Mouse (Mus musculus) liver, embryonic 16.5 days (tissue): Measurements from ENCODE around the gene Rgs13. TPM values are rescaled to one million over a fixed set of nuclear protein-coding genes. Genes with fewer than 3 reads are reported as not detected.

Experiments
- ATAC-seq: fragments of 200-750 bp; cut with Nextera tagmentation; 2 replicates; pipeline ENCODE4 v1.8.0; 2017; ENCODE audit warnings: low read depth, mild to moderate bottlenecking, moderate number of reproducible peaks, moderate library complexity
- H3K27ac ChIP-seq: fragments of 300-500 bp; sonication (generic); 2 replicates; pipeline ENCODE4 v1.5.1; 2014; ENCODE audit warnings: mild to moderate bottlenecking, low read length
- H3K27me3 ChIP-seq: fragments of 300-500 bp; sonication (generic); 2 replicates; pipeline ENCODE4 v1.6.1; 2014; ENCODE audit warnings: low read depth, low read length, mixed read lengths; ENCODE audit not compliant: control insufficient read depth, insufficient read depth
- H3K36me3 ChIP-seq: fragments of 300-500 bp; sonication (generic); 2 replicates; pipeline ENCODE4 v1.6.1; 2014; ENCODE audit warnings: mild to moderate bottlenecking; ENCODE audit not compliant: control insufficient read depth, insufficient read depth
- H3K4me1 ChIP-seq: fragments of 300-500 bp; sonication (generic); 2 replicates; pipeline ENCODE4 v1.6.1; 2014; ENCODE audit warnings: low read depth, low read length, mixed read lengths; ENCODE audit not compliant: control insufficient read depth
- H3K4me2 ChIP-seq: fragments of 300-500 bp; sonication (generic); 2 replicates; pipeline ENCODE4 v1.6.1; 2014; ENCODE audit warnings: low read depth, low read length, mixed read lengths
- H3K4me3 ChIP-seq: fragments of 300-500 bp; sonication (generic); 2 replicates; pipeline ENCODE4 v1.5.1; 2014; ENCODE audit warnings: low read depth, mild to moderate bottlenecking, low read length
- H3K9ac ChIP-seq: fragments of 300-500 bp; sonication (generic); 2 replicates; pipeline ENCODE4 v1.6.1; 2014; ENCODE audit warnings: low read depth, low read length
- H3K9me3 ChIP-seq: fragments of 300-500 bp; sonication (generic); replicated peaks from 2 replicates; pipeline ENCODE4 v1.6.1; 2016; ENCODE audit warnings: low read length; ENCODE audit not compliant: control insufficient read depth
- WGBS: fragments of 180-500 bp; shearing (Covaris S2); extraction: QIAGEN DNeasy Blood & Tissue Kit; methylation state at CpG from one replicate; pipeline ENCODE4 v1.1.7; 2014; ENCODE audit not compliant: insufficient replicate concordance; 5-methylcytosine and 5-hydroxymethylcytosine counted together
- polyA plus RNA-seq: library from polyadenylated mRNA; unstranded; fragments of >200 nt; fragmentation: Nextera tagmentation; extraction: Ambion mirVana; gene quantifications from 2 replicates; pipeline ENCODE4 v1.2.1, GENCODE M21; 2015

Gene Rgs13
- polyA plus RNA-seq, 1 experiment from 2014 or later, result not detected

- Histone ChIP-seq H3K4me2 (no peak overlapping the region), H3K9me3 (no peaks in the 10 kb centered on the region), H3K36me3 (no peaks in the 10 kb centered on the region), H3K27ac (no peak overlapping the region), H3K27me3 (no peaks in the 10 kb centered on the region), H3K9ac (no peak overlapping the region), H3K4me1 (no peaks in the 10 kb centered on the region), H3K4me3 (no peak overlapping the region)
- ATAC-seq, result no peak
- WGBS, result 30% methylated on average over 7 of the region's 7 CpGs
Observed at GRCm38 (mm10) chr1:144186655-144187396, 9.7 kb upstream of the Rgs13 start.

GRCm38 (mm10) chr1:144184955-144185715 lies 8.0 kb upstream of the Rgs13 start:
- ATAC-seq, result no peak
- Histone ChIP-seq H3K36me3 (no peaks in the 10 kb centered on the region), H3K4me3 (no peak overlapping the region), H3K27ac (no peak overlapping the region), H3K27me3 (no peaks in the 10 kb centered on the region), H3K9me3 (no peaks in the 10 kb centered on the region), H3K4me2 (no peak overlapping the region), H3K4me1 (no peaks in the 10 kb centered on the region), H3K9ac (no peak overlapping the region)
- WGBS, result 21% methylated on average over 4 of the region's 4 CpGs

GRCm38 (mm10) chr1:144183622-144184021 lies 6.5 kb upstream of the Rgs13 start:
- Histone ChIP-seq H3K9me3 (no peaks in the 10 kb centered on the region), H3K27ac (no peak overlapping the region), H3K4me2 (no peak overlapping the region), H3K27me3 (no peaks in the 10 kb centered on the region), H3K4me1 (no peaks in the 10 kb centered on the region), H3K9ac (no peak overlapping the region), H3K36me3 (no peaks in the 10 kb centered on the region), H3K4me3 (no peak overlapping the region)
- ATAC-seq, result no peak

GRCm38 (mm10) chr1:144179559-144179958 lies 2.4 kb upstream of the Rgs13 start:
- H3K9me3 ChIP-seq, result no peaks in the 10 kb centered on the region
- H3K27me3 ChIP-seq, result no peaks in the 10 kb centered on the region
- ATAC-seq, result no peak
- H3K27ac ChIP-seq, result no peak overlapping the region
- 63% methylated on average over 4 of the region's 4 CpGs for WGBS
- no peaks in the 10 kb centered on the region for H3K36me3 ChIP-seq
- no peak overlapping the region for H3K9ac ChIP-seq
- no peak overlapping the region for H3K4me2 ChIP-seq
- H3K4me3 ChIP-seq, result no peak overlapping the region
- H3K4me1 ChIP-seq, result no peaks in the 10 kb centered on the region

GRCm38 (mm10) chr1:144178281-144178957 lies 1.2 kb upstream of the Rgs13 start:
- ATAC-seq, result no peak
- no peak overlapping the region for H3K4me3 ChIP-seq
- no peak overlapping the region for H3K27ac ChIP-seq
- no peaks in the 10 kb centered on the region for H3K9me3 ChIP-seq
- 50% methylated on average over 9 of the region's 9 CpGs for WGBS
- no peaks in the 10 kb centered on the region for H3K36me3 ChIP-seq
- no peak overlapping the region for H3K4me2 ChIP-seq
- no peak overlapping the region for H3K9ac ChIP-seq
- H3K27me3 ChIP-seq, result no peaks in the 10 kb centered on the region
- no peaks in the 10 kb centered on the region for H3K4me1 ChIP-seq

- no peaks in the 10 kb centered on the region for H3K4me1 ChIP-seq
- no peak overlapping the region for H3K9ac ChIP-seq
- no peaks in the 10 kb centered on the region for H3K27me3 ChIP-seq
- H3K9me3 ChIP-seq, result no peaks in the 10 kb centered on the region
- H3K4me2 ChIP-seq, result no peak overlapping the region
- H3K4me3 ChIP-seq, result no peak overlapping the region
- no peak for ATAC-seq
- no peaks in the 10 kb centered on the region for H3K36me3 ChIP-seq
- H3K27ac ChIP-seq, result no peak overlapping the region
Observed at GRCm38 (mm10) chr1:144177620-144178019, 448 bp upstream of the Rgs13 start.

GRCm38 (mm10) chr1:144174760-144175159 lies 2.4 kb downstream of the Rgs13 start:
- no peak overlapping the region for H3K9ac ChIP-seq
- H3K36me3 ChIP-seq, result no peaks in the 10 kb centered on the region
- H3K27ac ChIP-seq, result no peak overlapping the region
- no peaks in the 10 kb centered on the region for H3K9me3 ChIP-seq
- H3K4me1 ChIP-seq, result no peaks in the 10 kb centered on the region
- H3K4me2 ChIP-seq, result no peak overlapping the region
- 61% methylated on average over 6 of the region's 6 CpGs for WGBS
- no peak overlapping the region for H3K4me3 ChIP-seq
- no peaks in the 10 kb centered on the region for H3K27me3 ChIP-seq
- ATAC-seq, result no peak

- H3K4me2 ChIP-seq, result no peak overlapping the region
- H3K9ac ChIP-seq, result no peak overlapping the region
- no peaks in the 10 kb centered on the region for H3K9me3 ChIP-seq
- 42% methylated on average over 2 of the region's 2 CpGs for WGBS
- H3K4me3 ChIP-seq, result no peak overlapping the region
- no peak for ATAC-seq
- no peak overlapping the region for H3K27ac ChIP-seq
- no peaks in the 10 kb centered on the region for H3K27me3 ChIP-seq
- no peaks in the 10 kb centered on the region for H3K36me3 ChIP-seq
- H3K4me1 ChIP-seq, result no peaks in the 10 kb centered on the region
Observed at GRCm38 (mm10) chr1:144173568-144174036, 3.6 kb downstream of the Rgs13 start.

- H3K27me3 ChIP-seq, result no peaks in the 10 kb centered on the region
- H3K4me2 ChIP-seq, result no peak overlapping the region
- no peaks in the 10 kb centered on the region for H3K4me1 ChIP-seq
- no peak overlapping the region for H3K27ac ChIP-seq
- no peak for ATAC-seq
- no peak overlapping the region for H3K9ac ChIP-seq
- 77% methylated on average over 4 of the region's 4 CpGs for WGBS
- H3K4me3 ChIP-seq, result no peak overlapping the region
- H3K36me3 ChIP-seq, result no peaks in the 10 kb centered on the region
- no peaks in the 10 kb centered on the region for H3K9me3 ChIP-seq
Observed at GRCm38 (mm10) chr1:144168921-144169320, 8.3 kb downstream of the Rgs13 start.
